Mouse (Mus musculus) layer of hippocampus, adult 9-10 months (tissue): ENCODE data around the gene Nfasc.

ENCODE experiments used
- DNase-seq: peaks from one replicate; pipeline ENCODE4 v3.0.0; 2022; ENCODE audit warnings: low spot score

Nfasc gene

GRCm38 (mm10) chr1:132540701-132541100 is 200.9 kb downstream of the Nfasc start:
- DNase-seq = no peak

- no peak for DNase-seq
Observed at GRCm38 (mm10) chr1:132537736-132538135, 203.9 kb downstream of the Nfasc start.

DNA sequence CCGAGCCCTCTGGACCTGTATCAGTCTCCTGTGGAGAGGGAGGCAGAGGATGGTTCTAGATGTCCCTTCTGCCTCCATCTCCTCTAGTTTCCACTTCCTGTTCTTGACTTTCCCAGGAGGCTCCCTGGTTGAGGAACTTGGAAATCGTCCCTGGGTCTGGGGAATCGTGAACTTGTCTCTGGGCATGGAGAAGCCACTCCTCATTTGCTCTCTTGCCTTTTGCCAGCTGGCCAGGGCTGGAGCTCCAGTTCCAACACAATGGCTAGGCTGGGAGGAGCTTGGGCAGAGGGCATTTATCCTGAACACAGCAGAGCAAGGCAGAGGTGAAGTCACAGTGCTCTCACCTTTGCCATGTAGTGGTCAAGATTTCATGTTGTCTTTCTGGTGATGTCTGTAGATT is 205.2 kb downstream of the Nfasc start:
- no peak for DNase-seq

- no peak for DNase-seq
Observed at GRCm38 (mm10) chr1:132535541-132535940, 206.1 kb downstream of the Nfasc start.

- no peak for DNase-seq
Observed at GRCm38 (mm10) chr1:132533840-132534239, 207.8 kb downstream of the Nfasc start.

DNA sequence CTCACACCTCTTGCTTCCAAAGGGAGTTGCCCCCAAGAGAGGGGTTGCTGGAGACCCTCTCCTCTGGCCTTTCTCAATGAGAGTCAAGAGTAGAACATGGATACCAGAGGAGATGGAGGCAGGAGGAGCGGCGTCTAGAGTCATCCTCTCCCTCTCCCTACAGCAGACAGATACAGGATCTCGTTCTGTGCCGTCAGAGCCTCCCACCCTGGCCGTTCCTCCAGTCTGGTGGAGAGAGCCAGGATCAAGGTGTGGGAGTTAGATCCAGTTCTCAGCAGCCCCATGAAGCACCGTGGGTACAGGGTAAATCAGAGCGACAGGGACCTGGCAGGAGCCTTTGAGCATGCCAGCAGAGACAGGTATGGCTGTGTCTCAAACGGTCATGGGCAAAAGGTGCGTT is 209.1 kb downstream of the Nfasc start:
- DNase-seq = no peak

GRCm38 (mm10) chr1:132530631-132531191 is 210.9 kb downstream of the Nfasc start:
- DNase-seq = no peak

GRCm38 (mm10) chr1:132528647-132529334 is 212.8 kb downstream of the Nfasc start:
- DNase-seq = no peak

DNA sequence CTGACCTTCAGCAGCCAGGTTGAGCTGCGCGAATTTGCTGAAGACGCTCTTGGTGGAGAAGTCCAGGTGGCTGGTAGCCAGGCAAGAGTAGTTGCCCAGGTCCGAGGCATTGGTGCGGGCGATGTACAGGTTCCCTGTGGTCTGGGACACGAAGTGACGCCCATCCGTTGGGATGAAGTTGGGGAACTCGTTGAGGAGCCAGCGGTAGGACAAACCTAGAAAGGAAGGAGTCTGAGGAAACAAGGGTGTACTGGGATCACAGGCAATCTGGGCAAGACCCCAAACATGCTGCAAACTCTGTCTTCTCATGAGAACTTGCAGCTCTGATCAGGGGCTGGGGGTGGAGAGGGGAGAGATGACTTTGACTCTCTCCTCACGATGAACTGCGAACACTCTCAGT is 213.5 kb downstream of the Nfasc start:
- DNase-seq = no peak

DNA sequence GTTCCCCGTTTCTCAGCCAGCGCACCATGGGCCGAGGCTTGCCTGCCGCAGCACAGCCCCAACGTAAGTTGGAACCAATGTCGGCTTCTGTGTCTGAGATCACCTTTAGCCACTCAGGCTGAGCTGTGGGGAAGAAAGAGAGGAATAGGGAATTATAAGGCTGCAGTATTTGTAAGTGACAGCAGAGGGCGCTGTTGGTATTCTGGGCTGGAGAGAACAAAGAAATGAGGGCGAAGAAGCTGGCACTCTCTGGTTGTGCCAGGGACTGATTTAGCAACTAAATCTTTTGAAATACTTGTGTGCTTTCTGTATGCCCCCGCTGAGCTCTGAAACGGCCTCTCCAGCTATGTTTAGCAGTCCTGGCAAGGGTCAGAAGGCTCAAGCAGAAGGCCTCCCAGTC is 215.8 kb downstream of the Nfasc start:
- DNase-seq = peak; percentile 85

DNA sequence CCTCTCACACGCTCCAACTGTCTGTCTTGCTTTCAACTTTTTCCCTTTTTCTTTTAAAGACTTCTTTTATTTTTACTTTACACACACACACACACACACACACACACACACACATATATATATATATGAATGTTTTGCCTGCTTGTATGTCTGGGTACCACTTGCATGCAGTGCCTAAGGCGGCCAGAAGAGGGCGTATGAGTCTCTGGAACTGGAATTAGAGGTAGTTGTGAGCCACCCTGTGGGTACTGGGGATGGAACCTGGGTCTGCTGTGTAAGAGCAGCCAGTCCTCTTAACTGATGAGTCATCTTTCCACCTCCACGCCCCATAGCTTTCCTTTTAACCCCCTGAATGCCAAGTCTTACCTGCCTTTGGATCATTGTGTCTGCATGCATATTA is 217.7 kb downstream of the Nfasc start:
- no peak for DNase-seq

- no peak for DNase-seq
Observed at GRCm38 (mm10) chr1:132523048-132523447, 218.5 kb downstream of the Nfasc start.

- DNase-seq = no peak
Observed at GRCm38 (mm10) chr1:132520764-132521163, 220.8 kb downstream of the Nfasc start.

- DNase-seq = no peak
Observed at GRCm38 (mm10) chr1:132519734-132520133, 221.9 kb downstream of the Nfasc start.

GRCm38 (mm10) chr1:132518621-132519020 is 223.0 kb downstream of the Nfasc start:
- no peak for DNase-seq

DNA sequence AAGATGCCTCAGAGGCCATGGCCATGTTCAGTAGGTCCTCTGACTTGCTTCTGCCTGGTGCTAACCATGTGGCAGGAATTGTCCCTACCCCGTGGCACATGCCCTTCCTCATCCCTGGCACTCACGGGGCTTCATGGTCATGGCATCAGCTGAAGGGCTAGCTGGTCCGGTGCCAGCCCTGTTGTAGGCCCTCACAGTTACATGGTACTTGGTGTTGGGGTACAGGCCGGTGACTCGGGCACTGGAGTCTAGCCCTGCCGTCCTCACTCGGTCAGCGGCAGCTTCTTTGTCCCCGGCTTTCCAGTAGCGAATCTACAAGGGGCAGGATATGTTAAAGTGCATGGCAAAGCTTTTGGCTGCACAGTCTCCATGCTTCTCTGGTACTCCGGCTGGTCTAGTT is 224.8 kb downstream of the Nfasc start:
- DNase-seq = no peak

GRCm38 (mm10) chr1:132515339-132515738 is 226.3 kb downstream of the Nfasc start:
- DNase-seq = no peak
